Mouse (Mus musculus) stomach, embryonic 14.5 days (tissue): ENCODE data around the gene Col5a1. TPM values are rescaled to one million over a fixed set of nuclear protein-coding genes. Genes with fewer than 3 reads are reported as not detected.
A peak's percentile ranks its signal among the peaks of the same experiment; 100 is the strongest.

Experiments
- ATAC-seq: fragments of 200-750 bp; cut with Nextera tagmentation; 2 replicates; pipeline ENCODE4 v1.8.0; 2017; ENCODE audit warnings: low read depth, moderate TSS enrichment; ENCODE audit not compliant: insufficient number of reproducible peaks, insufficient read depth, low FRiP score
- H3K27ac ChIP-seq: fragments of 300-500 bp; sonication (generic); 2 replicates; pipeline ENCODE4 v1.5.1; 2014; ENCODE audit warnings: mild to moderate bottlenecking, low read length, moderate library complexity, mixed read lengths
- H3K27me3 ChIP-seq: fragments of 300-500 bp; sonication (generic); 2 replicates; pipeline ENCODE4 v1.6.1; 2014; ENCODE audit warnings: low read length, control low read depth, mixed read lengths; ENCODE audit not compliant: control insufficient read depth, insufficient read depth
- H3K36me3 ChIP-seq: fragments of 300-500 bp; sonication (generic); 2 replicates; pipeline ENCODE4 v1.6.1; 2014; ENCODE audit warnings: mild to moderate bottlenecking, control low read depth, low read length, moderate library complexity, mixed read lengths; ENCODE audit not compliant: control insufficient read depth, insufficient read depth
- H3K4me1 ChIP-seq: fragments of 300-500 bp; sonication (generic); 2 replicates; pipeline ENCODE4 v1.6.1; 2014; ENCODE audit warnings: low read length, control low read depth, mixed read lengths; ENCODE audit not compliant: control insufficient read depth, insufficient read depth
- H3K4me2 ChIP-seq: fragments of 300-500 bp; sonication (generic); replicated peaks from 2 replicates; pipeline ENCODE4 v1.6.1; 2014; ENCODE audit warnings: low read depth, low read length, control low read depth
- H3K4me3 ChIP-seq: fragments of 300-500 bp; sonication (generic); 2 replicates; pipeline ENCODE4 v1.5.1; 2014; ENCODE audit warnings: low read depth, low read length, control low read depth
- H3K9ac ChIP-seq: fragments of 300-500 bp; sonication (generic); replicated peaks from 2 replicates; pipeline ENCODE4 v1.6.1; 2014; ENCODE audit warnings: low read depth, mild to moderate bottlenecking, control low read depth, low read length, moderate library complexity, mixed read lengths
- H3K9me3 ChIP-seq: fragments of 300-500 bp; sonication (generic); 2 replicates; pipeline ENCODE4 v1.6.1; 2016; ENCODE audit warnings: low read depth, low read length, control low read depth; ENCODE audit not compliant: control insufficient read depth
- WGBS: fragments of 180-500 bp; shearing (Covaris S2); extraction: QIAGEN DNeasy Blood & Tissue Kit; methylation state at CpG from one replicate; pipeline ENCODE4 v1.1.7; 2014; 5-methylcytosine and 5-hydroxymethylcytosine counted together
- polyA plus RNA-seq: library from polyadenylated mRNA; unstranded; fragments of >200 nt; fragmentation: Nextera tagmentation; extraction: Ambion mirVana; gene quantifications from 2 replicates; pipeline ENCODE4 v1.2.1, GENCODE M21; 2014

The Col5a1 gene
- polyA plus RNA-seq, 1 experiment from 2014 or later, result 160 TPM

GRCm38 (mm10) chr2:27858348-27858903 lies 27.8 kb upstream of the Col5a1 start:
- no peak overlapping the region for H3K4me3 ChIP-seq
- ATAC-seq, result peak; percentile 82; the same call in 1 of the 2 replicates
- peak overlapping the region; percentile 86 for H3K27ac ChIP-seq
- 35% methylated on average over 9 of the region's 9 CpGs for WGBS
- H3K9me3 ChIP-seq, result no peaks in the 10 kb centered on the region
- peaks cover 13% of the 10 kb centered on the region for H3K4me1 ChIP-seq
- no peak overlapping the region for H3K9ac ChIP-seq
- no peaks in the 10 kb centered on the region for H3K27me3 ChIP-seq
- H3K4me2 ChIP-seq, result no peak overlapping the region
- no peaks in the 10 kb centered on the region for H3K36me3 ChIP-seq

- H3K27ac ChIP-seq, result no peak overlapping the region
- no peaks in the 10 kb centered on the region for H3K27me3 ChIP-seq
- no peak overlapping the region for H3K9ac ChIP-seq
- peaks cover 13% of the 10 kb centered on the region for H3K4me1 ChIP-seq
- H3K36me3 ChIP-seq, result no peaks in the 10 kb centered on the region
- H3K9me3 ChIP-seq, result no peaks in the 10 kb centered on the region
- no peak overlapping the region for H3K4me2 ChIP-seq
- 74% methylated on average over 9 of the region's 9 CpGs for WGBS
- H3K4me3 ChIP-seq, result no peak overlapping the region
- no peak for ATAC-seq
These were observed 24.5 kb upstream of the Col5a1 start for GRCm38 (mm10) chr2:27861576-27862238.

DNA sequence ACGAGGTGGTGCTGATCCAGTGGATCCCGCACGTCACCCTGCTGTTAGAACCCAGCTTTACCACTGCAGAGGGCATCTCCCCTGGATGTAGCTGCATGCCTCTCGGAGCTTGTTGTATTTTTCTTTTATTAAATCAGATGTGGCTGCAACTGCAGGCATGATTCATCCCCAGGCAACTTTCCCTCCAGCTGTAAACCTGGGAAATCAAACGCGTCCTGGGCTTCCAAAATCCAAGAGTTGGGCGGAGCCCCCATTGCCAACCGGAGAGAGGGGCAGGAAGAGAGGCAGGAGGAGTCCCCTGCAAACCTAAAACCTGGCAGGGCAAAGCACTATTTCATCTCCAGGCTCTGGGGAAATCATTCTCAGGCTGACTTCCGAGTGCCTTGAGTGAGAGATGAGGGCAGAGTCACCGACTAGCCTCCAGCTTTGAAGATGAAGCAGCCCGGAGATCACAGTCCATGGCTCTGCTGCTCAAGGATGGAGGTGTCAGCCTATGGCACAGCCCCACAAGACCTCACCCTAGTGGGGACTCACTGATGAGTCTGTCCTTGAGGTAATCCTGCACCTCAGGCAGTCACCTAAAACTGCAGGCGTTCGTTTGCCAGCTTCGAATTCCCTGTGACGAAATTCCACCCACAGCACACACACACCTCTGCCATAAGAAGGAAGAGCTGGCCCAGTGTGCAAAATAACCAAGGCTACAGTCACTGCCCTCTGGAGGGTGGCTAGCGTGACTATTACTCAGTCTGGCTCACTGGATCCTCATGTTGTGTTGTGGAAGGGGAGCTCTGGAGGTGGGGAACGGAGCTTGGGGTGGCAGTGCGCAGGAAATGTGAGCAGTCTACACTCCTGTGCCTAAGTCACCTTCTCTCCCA lies 21.5 kb upstream of the Col5a1 start:
- ATAC-seq, result no peak
- H3K36me3 ChIP-seq, result no peaks in the 10 kb centered on the region
- WGBS, result 66% methylated on average over 18 of the region's 18 CpGs
- no peaks in the 10 kb centered on the region for H3K4me1 ChIP-seq
- H3K27me3 ChIP-seq, result no peaks in the 10 kb centered on the region
- no peak overlapping the region for H3K27ac ChIP-seq
- H3K9me3 ChIP-seq, result no peaks in the 10 kb centered on the region
- no peak overlapping the region for H3K9ac ChIP-seq
- no peak overlapping the region for H3K4me3 ChIP-seq
- no peak overlapping the region for H3K4me2 ChIP-seq

GRCm38 (mm10) chr2:27870586-27870985 lies 15.6 kb upstream of the Col5a1 start:
- peaks cover 21% of the 10 kb centered on the region; the same call in 1 of the 2 replicates for H3K4me1 ChIP-seq
- no peaks in the 10 kb centered on the region for H3K9me3 ChIP-seq
- no peak overlapping the region for H3K27ac ChIP-seq
- no peak for ATAC-seq
- no peak overlapping the region for H3K9ac ChIP-seq
- no peaks in the 10 kb centered on the region for H3K36me3 ChIP-seq
- no peak overlapping the region for H3K4me2 ChIP-seq
- no peak overlapping the region for H3K4me3 ChIP-seq
- 100% methylated on average over 1 of the region's 1 CpGs for WGBS
- H3K27me3 ChIP-seq, result no peaks in the 10 kb centered on the region

GRCm38 (mm10) chr2:27871056-27871455 lies 15.2 kb upstream of the Col5a1 start:
- no peak overlapping the region for H3K4me2 ChIP-seq
- no peak overlapping the region for H3K4me3 ChIP-seq
- 42% methylated on average over 4 of the region's 4 CpGs for WGBS
- peaks cover 21% of the 10 kb centered on the region; the same call in 1 of the 2 replicates for H3K4me1 ChIP-seq
- no peak for ATAC-seq
- H3K27ac ChIP-seq, result no peak overlapping the region
- H3K27me3 ChIP-seq, result no peaks in the 10 kb centered on the region
- H3K9me3 ChIP-seq, result no peaks in the 10 kb centered on the region
- no peak overlapping the region for H3K9ac ChIP-seq
- no peaks in the 10 kb centered on the region for H3K36me3 ChIP-seq

DNA sequence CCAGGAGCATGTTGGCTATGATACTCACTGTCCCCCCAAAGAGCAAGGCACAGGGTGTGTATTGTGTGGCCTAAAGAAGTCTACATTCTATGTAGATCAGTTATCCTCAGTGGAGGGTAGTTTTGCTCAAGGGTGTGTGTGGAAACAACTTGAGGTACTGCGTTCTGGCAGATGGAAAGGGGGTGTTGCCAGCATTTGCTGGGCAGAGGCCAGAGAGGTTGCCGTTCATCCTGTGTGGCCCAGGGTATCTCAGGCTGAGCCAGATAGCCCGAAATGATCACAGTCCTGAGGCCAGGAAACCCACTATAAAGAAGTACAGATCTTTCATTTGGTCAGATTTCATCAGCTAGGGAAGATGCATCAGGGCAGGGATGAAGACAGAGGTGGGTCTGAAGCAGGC lies 13.9 kb upstream of the Col5a1 start:
- Histone ChIP-seq H3K27ac (0 out of 2 replicates have a peak overlapping the region, but pooled peaks have one; percentile 15), H3K9me3 (no peaks in the 10 kb centered on the region), H3K27me3 (no peaks in the 10 kb centered on the region), H3K36me3 (no peaks in the 10 kb centered on the region), H3K4me2 (no peak overlapping the region), H3K4me3 (no peak overlapping the region), H3K4me1 (peaks cover 21% of the 10 kb centered on the region; the same call in 1 of the 2 replicates), H3K9ac (no peak overlapping the region)
- WGBS, result 58% methylated on average over 3 of the region's 3 CpGs
- no peak for ATAC-seq

GRCm38 (mm10) chr2:27873030-27873429 lies 13.2 kb upstream of the Col5a1 start:
- no peak for ATAC-seq
- Histone ChIP-seq H3K27me3 (no peaks in the 10 kb centered on the region), H3K27ac (no peak overlapping the region), H3K9me3 (no peaks in the 10 kb centered on the region), H3K4me2 (no peak overlapping the region), H3K9ac (no peak overlapping the region), H3K4me1 (peaks cover 21% of the 10 kb centered on the region; the same call in 1 of the 2 replicates), H3K36me3 (no peaks in the 10 kb centered on the region), H3K4me3 (no peak overlapping the region)
- WGBS, result 71% methylated on average over 5 of the region's 5 CpGs

- no peaks in the 10 kb centered on the region for H3K36me3 ChIP-seq
- WGBS, result 62% methylated on average over 3 of the region's 3 CpGs
- ATAC-seq, result no peak
- no peak overlapping the region for H3K9ac ChIP-seq
- H3K9me3 ChIP-seq, result no peaks in the 10 kb centered on the region
- H3K4me3 ChIP-seq, result no peak overlapping the region
- H3K27ac ChIP-seq, result peak overlapping the region; percentile 7; the same call in 1 of the 2 replicates
- H3K4me1 ChIP-seq, result peaks cover 21% of the 10 kb centered on the region; the same call in 1 of the 2 replicates
- H3K27me3 ChIP-seq, result no peaks in the 10 kb centered on the region
- no peak overlapping the region for H3K4me2 ChIP-seq
These were observed 11.6 kb upstream of the Col5a1 start for GRCm38 (mm10) chr2:27874596-27874995.
